Mouse (Mus musculus): Measurements from ENCODE around the gene Stab1. TPM values are rescaled to one million over a fixed set of nuclear protein-coding genes. Genes with fewer than 3 reads are reported as not detected.

Gene Stab1
- polyA plus RNA-seq (2021): 0.74 TPM

- CTCF ChIA-PET: interaction anchor here (1.2 to 2.0 kb wide), 2 partner anchors 11 to 13 kb away, joined by 3 to 6 read pairs; no protein-coding TSS in a partner anchor
- no peak for TF ChIP-seq CTCF (IDR thresholded peaks at IDR 0.05)
- in situ Hi-C loops (cut with MboI; ENCODE audit: low pct_unique_long_range_greater_than_20kb): no loop called here
- POLR2A ChIA-PET: interaction anchor here (0.9 kb wide), 1 partner anchor 37 kb away, joined by 3 read pairs; no protein-coding TSS in a partner anchor
- DNase-seq (ENCODE audit: low read depth, low spot score) (no peak), ATAC-seq (no peak)
- no peaks in the 10 kb centered on the region for H3K27me3 ChIP-seq
Measured at GRCm38 (mm10) chr14:31168425-31168824, at the start of gene Stab1. Gene Stab1, minus strand, starts transcription at chr14:31168641.

GRCm38 (mm10) chr14:31217666-31218065 is 49.2 kb upstream of the Stab1 start, which contains the start of gene Sema3g:
Gene Sema3g, plus strand, starts transcription at chr14:31217860.
- ChIA-PET POLR2A (no interaction called here), CTCF (interaction anchor here (0.7 to 1.2 kb wide), 5 partner anchors 9 to 22 kb away, joined by 3 to 6 read pairs (median 3); partner anchors contain the start of gene Tnnc1)
- TF ChIP-seq CTCF (IDR thresholded peaks at IDR 0.05): no peak
- H3K27me3 ChIP-seq: no peaks in the 10 kb centered on the region
- in situ Hi-C loops (cut with MboI; ENCODE audit: low pct_unique_long_range_greater_than_20kb): no loop called here
- DNase-seq (ENCODE audit: low read depth, low spot score): no peak
- peak; percentile 60 for ATAC-seq

- no peak for TF ChIP-seq CTCF (IDR thresholded peaks at IDR 0.05)
- no peaks in the 10 kb centered on the region for H3K27me3 ChIP-seq
- DNase-seq (ENCODE audit: low read depth, low spot score) (no peak), ATAC-seq (no peak)
- in situ Hi-C loops (cut with MboI; ENCODE audit: low pct_unique_long_range_greater_than_20kb): no loop called here
- ChIA-PET POLR2A (interaction anchor here (1.1 kb wide), 1 partner anchor 34 kb away, joined by 3 read pairs; the partner anchor contains the start of genes Bap1 and Phf7), CTCF (interaction anchor here (0.7 to 1.9 kb wide), 6 partner anchors 9 to 20 kb away, joined by 3 to 6 read pairs (median 4); partner anchors contain the start of gene Tnnc1)
Measured at GRCm38 (mm10) chr14:31216846-31217245, 48.4 kb upstream of the Stab1 start, which contains the start of gene Nisch. Gene Nisch, minus strand, starts transcription at chr14:31216946.

GRCm38 (mm10) chr14:31215157-31216002 is 46.9 kb upstream of the Stab1 start:
- ATAC-seq: no peak
- no peaks in the 10 kb centered on the region for H3K27me3 ChIP-seq
- CTCF ChIA-PET: interaction anchor here (1.0 to 1.9 kb wide), 8 partner anchors 8 to 23 kb away, joined by 3 to 10 read pairs (median 4); partner anchors contain the start of gene Tnnc1
- POLR2A ChIA-PET: interaction anchor here (1.1 to 1.3 kb wide), 2 partner anchors 21 to 35 kb away, joined by 3 to 5 read pairs; partner anchors contain the start of genes Bap1 and Phf7
- TF ChIP-seq CTCF (IDR thresholded peaks at IDR 0.05): no peak
- in situ Hi-C loops (cut with MboI; ENCODE audit: low pct_unique_long_range_greater_than_20kb): no loop called here
- DNase-seq (ENCODE audit: low read depth, low spot score): no peak

- DNase-seq (ENCODE audit: low read depth, low spot score): no peak
- ChIA-PET CTCF (interaction anchor here (1.1 to 1.9 kb wide), 4 partner anchors 9 to 22 kb away, joined by 4 to 10 read pairs (median 5); no protein-coding TSS in a partner anchor), POLR2A (no interaction called here)
- TF ChIP-seq CTCF (IDR thresholded peaks at IDR 0.05): no peak
- no peak for ATAC-seq
- in situ Hi-C loops (cut with MboI; ENCODE audit: low pct_unique_long_range_greater_than_20kb): no loop called here
- H3K27me3 ChIP-seq: no peaks in the 10 kb centered on the region
Measured at GRCm38 (mm10) chr14:31214684-31215083, 46.2 kb upstream of the Stab1 start.

- POLR2A ChIA-PET: no interaction called here
- no peak for TF ChIP-seq CTCF (IDR thresholded peaks at IDR 0.05)
- CTCF ChIA-PET: interaction anchor here (1.1 to 1.6 kb wide), 4 partner anchors 16 to 35 kb away, joined by 3 to 5 read pairs (median 3); no protein-coding TSS in a partner anchor
- in situ Hi-C loops (cut with MboI; ENCODE audit: low pct_unique_long_range_greater_than_20kb): no loop called here
- H3K27me3 ChIP-seq: no peaks in the 10 kb centered on the region
- ATAC-seq (no peak), DNase-seq (ENCODE audit: low read depth, low spot score) (no peak)
Measured at GRCm38 (mm10) chr14:31213868-31214267, 45.4 kb upstream of the Stab1 start.

- H3K27me3 ChIP-seq: no peaks in the 10 kb centered on the region
- DNase-seq (ENCODE audit: low read depth, low spot score) (no peak), ATAC-seq (no peak)
- in situ Hi-C loops (cut with MboI; ENCODE audit: low pct_unique_long_range_greater_than_20kb): no loop called here
- CTCF ChIA-PET: interaction anchor here (1.2 to 1.6 kb wide), 2 partner anchors 19 to 21 kb away, joined by 3 read pairs; no protein-coding TSS in a partner anchor
- POLR2A ChIA-PET: interaction anchor here (1.5 kb wide), 1 partner anchor 13 kb away, joined by 3 read pairs; no protein-coding TSS in a partner anchor
- no peak for TF ChIP-seq CTCF (IDR thresholded peaks at IDR 0.05)
Measured at GRCm38 (mm10) chr14:31212499-31212898, 44.1 kb upstream of the Stab1 start.

GRCm38 (mm10) chr14:31211854-31212253 is 43.4 kb upstream of the Stab1 start:
- ChIA-PET POLR2A (interaction anchor here (1.5 kb wide), 1 partner anchor 14 kb away, joined by 3 read pairs; no protein-coding TSS in a partner anchor), CTCF (interaction anchor here (1.2 kb wide), 1 partner anchor 19 kb away, joined by 3 read pairs; no protein-coding TSS in a partner anchor)
- TF ChIP-seq CTCF (IDR thresholded peaks at IDR 0.05): no peak
- no peaks in the 10 kb centered on the region for H3K27me3 ChIP-seq
- ATAC-seq (no peak), DNase-seq (ENCODE audit: low read depth, low spot score) (no peak)
- in situ Hi-C loops (cut with MboI; ENCODE audit: low pct_unique_long_range_greater_than_20kb): no loop called here

- CTCF ChIA-PET: no interaction called here
- ATAC-seq (no peak), DNase-seq (ENCODE audit: low read depth, low spot score) (no peak)
- H3K27me3 ChIP-seq: no peaks in the 10 kb centered on the region
- no peak for TF ChIP-seq CTCF (IDR thresholded peaks at IDR 0.05)
- POLR2A ChIA-PET: no interaction called here
- in situ Hi-C loops (cut with MboI; ENCODE audit: low pct_unique_long_range_greater_than_20kb): no loop called here
Measured at GRCm38 (mm10) chr14:31209133-31209557, 40.7 kb upstream of the Stab1 start.

GRCm38 (mm10) chr14:31208084-31208483 is 39.6 kb upstream of the Stab1 start, which contains the start of gene Tnnc1:
Gene Tnnc1, plus strand, starts transcription at chr14:31208312.
- ATAC-seq: no peak
- TF ChIP-seq CTCF (IDR thresholded peaks at IDR 0.05): no peak
- POLR2A ChIA-PET: interaction anchor here (0.9 kb wide), 1 partner anchor 42 kb away, joined by 3 read pairs; no protein-coding TSS in a partner anchor
- in situ Hi-C loops (cut with MboI; ENCODE audit: low pct_unique_long_range_greater_than_20kb): no loop called here
- H3K27me3 ChIP-seq: no peaks in the 10 kb centered on the region
- CTCF ChIA-PET: interaction anchor here (0.7 to 1.4 kb wide), 5 partner anchors 8 to 19 kb away, joined by 3 to 4 read pairs (median 4); partner anchors contain the start of gene Nisch
- no peak for DNase-seq (ENCODE audit: low read depth, low spot score)
